Mouse (Mus musculus): ENCODE results near the gene Hoxa10.

The Hoxa10 gene

GRCm38 (mm10) chr6:52203371-52204049 lies 37.1 kb downstream of the Hoxa10 start:
- DNase-seq, result no peak

- DNase-seq, result no peak
Measured at GRCm38 (mm10) chr6:52203121-52203370, 37.6 kb downstream of the Hoxa10 start.

GRCm38 (mm10) chr6:52202362-52203120 lies 38.1 kb downstream of the Hoxa10 start:
- DNase-seq, result no peak

GRCm38 (mm10) chr6:52201269-52201668 lies 39.4 kb downstream of the Hoxa10 start:
- DNase-seq, result no peak

- no peak for DNase-seq
Measured at GRCm38 (mm10) chr6:52200751-52201250, 39.9 kb downstream of the Hoxa10 start.

GRCm38 (mm10) chr6:52200073-52200750 lies 40.4 kb downstream of the Hoxa10 start:
- DNase-seq, result no peak

GRCm38 (mm10) chr6:52197271-52197670 lies 43.4 kb downstream of the Hoxa10 start:
- no peak for DNase-seq

- no peak for DNase-seq
Measured at GRCm38 (mm10) chr6:52196811-52197210, 43.8 kb downstream of the Hoxa10 start.

- DNase-seq, result no peak
Measured at GRCm38 (mm10) chr6:52194690-52195089, 46.0 kb downstream of the Hoxa10 start.

GRCm38 (mm10) chr6:52191860-52192550 lies 48.6 kb downstream of the Hoxa10 start:
- DNase-seq, result peak; percentile 84 to 87

- DNase-seq, result peak in 1 of 2 experiments; percentile 56
Measured at GRCm38 (mm10) chr6:52190906-52191810, 49.5 kb downstream of the Hoxa10 start, which contains the start of gene Hoxa4. Hoxa4 (minus strand) TSS chr6:52191753.

GRCm38 (mm10) chr6:52190410-52190809 lies 50.2 kb downstream of the Hoxa10 start:
- no peak for DNase-seq

- no peak for DNase-seq
Measured at GRCm38 (mm10) chr6:52189909-52190308, 50.7 kb downstream of the Hoxa10 start.

- DNase-seq, result no peak
Measured at GRCm38 (mm10) chr6:52189172-52189591, 51.5 kb downstream of the Hoxa10 start.

GRCm38 (mm10) chr6:52186500-52186899 lies 54.2 kb downstream of the Hoxa10 start:
- no peak for DNase-seq

GRCm38 (mm10) chr6:52185834-52186233 lies 54.8 kb downstream of the Hoxa10 start:
- no peak for DNase-seq

GRCm38 (mm10) chr6:52185222-52185621 lies 55.4 kb downstream of the Hoxa10 start:
- no peak for DNase-seq

GRCm38 (mm10) chr6:52184668-52185067 lies 56.0 kb downstream of the Hoxa10 start:
- no peak for DNase-seq

GRCm38 (mm10) chr6:52183311-52184080 lies 57.2 kb downstream of the Hoxa10 start:
- no peak for DNase-seq

GRCm38 (mm10) chr6:52182793-52183192 lies 57.9 kb downstream of the Hoxa10 start:
- no peak for DNase-seq

- no peak for DNase-seq
Measured at GRCm38 (mm10) chr6:52182030-52182429, 58.6 kb downstream of the Hoxa10 start.

Data from thymus, postnatal 36 days (tissue).